Mouse (Mus musculus): ENCODE results near the gene Lyzl4.

The Lyzl4 gene

DNA sequence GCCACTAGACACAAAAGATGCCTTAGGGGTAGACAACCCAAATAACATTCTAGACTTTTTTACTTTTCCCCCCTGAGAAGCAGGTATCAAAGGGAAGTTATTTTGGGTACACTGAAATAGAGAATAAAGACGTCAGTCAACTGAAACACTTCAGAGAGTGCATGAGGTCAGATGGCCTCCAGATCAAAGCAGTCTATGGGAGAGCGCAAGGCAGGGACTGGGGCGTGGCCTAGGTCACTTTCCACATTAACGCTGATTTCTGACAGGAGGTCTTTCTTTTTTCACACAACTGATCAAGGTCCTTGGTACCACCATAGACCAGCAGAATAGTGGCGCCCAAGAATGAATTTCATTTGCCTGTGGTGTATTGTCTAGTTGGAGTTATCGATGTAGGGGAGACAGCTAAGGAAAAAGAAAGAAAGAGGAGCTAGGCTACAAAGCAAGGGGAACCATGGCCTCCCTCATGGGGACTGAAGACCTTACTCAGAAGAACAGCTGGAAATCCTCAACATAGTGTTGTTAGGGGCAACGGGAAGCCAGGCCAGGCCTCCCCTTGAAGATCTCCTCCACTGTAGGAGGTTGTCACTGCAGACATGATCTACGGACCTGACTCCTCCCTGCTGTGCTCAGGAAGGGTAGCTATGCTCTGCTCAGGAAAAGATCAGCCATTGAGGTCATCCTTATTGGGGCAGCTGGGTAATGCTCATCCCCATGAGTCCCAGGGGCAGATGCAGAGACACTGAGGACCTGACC lies 113.1 kb downstream of the Lyzl4 start:
- no peak for DNase-seq (ENCODE audit: low read depth, low spot score)
